Mouse (Mus musculus) urinary bladder, adult 2 months (tissue): ENCODE measurements around the gene Phf2. TPM values are rescaled to one million over a fixed set of nuclear protein-coding genes. Genes with fewer than 3 reads are reported as not detected.
"Not testable (repeated sequence)": the region's sequence is repeated elsewhere in the genome, so short reads cannot be mapped to it uniquely, and the experiment has no call there.

Experiments
- DNase-seq: peaks from one replicate; pipeline ENCODE4 v3.0.0; 2022; ENCODE audit warnings: low spot score
- polyA plus RNA-seq: library from polyadenylated mRNA; depleted of rRNA; stranded (reverse); fragments of >200 nt; gene quantifications from 2 replicates; pipeline ENCODE4 v1.2.3, GENCODE M21; 2012

Gene Phf2
- polyA plus RNA-seq, 1 experiment: 15.9 TPM

DNA sequence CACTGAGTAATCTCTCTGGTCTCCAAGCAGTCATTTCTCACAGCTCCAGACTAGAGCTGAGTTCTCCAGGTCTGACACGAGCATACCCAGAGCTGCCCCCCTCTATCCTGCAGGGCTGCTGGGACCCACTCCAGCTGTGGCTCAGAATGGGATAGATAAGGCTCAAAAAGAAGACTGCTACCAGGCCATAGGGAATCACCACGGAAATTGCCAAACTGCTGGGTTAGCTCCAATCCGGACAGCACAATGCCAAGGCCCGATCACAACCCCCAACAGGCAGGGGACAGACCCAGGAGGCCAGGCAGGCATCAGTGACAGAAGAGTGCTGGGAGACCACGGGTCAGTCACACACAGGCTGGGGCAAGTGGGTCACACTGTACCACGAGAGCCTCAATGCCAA is 12.9 kb downstream of the Phf2 start:
- DNase-seq: no peak

GRCm38 (mm10) chr13:48857246-48857932 is 13.5 kb downstream of the Phf2 start:
- DNase-seq: no peak

- DNase-seq: no peak
These were observed 17.0 kb downstream of the Phf2 start for GRCm38 (mm10) chr13:48853947-48854346.

GRCm38 (mm10) chr13:48853475-48853874 is 17.4 kb downstream of the Phf2 start:
- no peak for DNase-seq

DNA sequence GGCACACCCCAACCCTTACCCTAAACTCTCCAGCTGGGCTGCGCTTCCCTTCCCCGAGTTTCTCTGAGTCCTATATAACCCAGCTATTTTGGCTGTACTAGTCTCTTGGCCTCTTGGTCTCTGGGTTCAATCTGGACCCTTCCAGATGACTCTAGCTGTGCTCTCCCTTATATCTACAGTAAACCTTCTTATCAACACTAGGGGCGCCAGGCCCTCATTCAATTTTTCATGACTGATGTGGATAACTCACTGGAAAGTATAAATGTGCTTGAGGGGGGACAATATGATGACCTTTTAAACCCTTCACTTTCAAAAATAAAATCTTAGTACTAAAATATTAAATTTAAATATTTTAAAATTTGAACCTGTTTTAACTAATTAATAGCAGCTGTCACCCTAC is 18.1 kb downstream of the Phf2 start:
- DNase-seq: no peak

DNA sequence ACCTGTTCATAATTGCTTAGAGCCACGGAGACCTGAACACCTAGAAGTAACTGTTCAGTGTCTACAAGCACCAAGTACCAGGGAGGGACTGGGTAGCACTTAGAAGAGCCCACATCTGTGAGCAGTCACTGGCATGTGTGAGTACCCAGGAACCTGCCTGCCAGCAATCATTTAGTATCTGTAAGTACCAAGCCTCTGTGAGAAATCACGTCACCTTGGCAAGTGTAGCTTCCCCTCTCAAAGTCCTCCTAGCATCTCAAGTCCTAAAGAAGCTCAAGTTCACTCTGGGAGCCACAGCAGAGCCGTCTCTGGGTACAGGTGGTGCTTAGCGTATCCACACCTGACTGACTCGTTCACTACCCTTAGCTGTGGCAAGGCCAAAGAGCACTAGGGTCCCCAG is 19.2 kb downstream of the Phf2 start:
- no peak for DNase-seq

DNA sequence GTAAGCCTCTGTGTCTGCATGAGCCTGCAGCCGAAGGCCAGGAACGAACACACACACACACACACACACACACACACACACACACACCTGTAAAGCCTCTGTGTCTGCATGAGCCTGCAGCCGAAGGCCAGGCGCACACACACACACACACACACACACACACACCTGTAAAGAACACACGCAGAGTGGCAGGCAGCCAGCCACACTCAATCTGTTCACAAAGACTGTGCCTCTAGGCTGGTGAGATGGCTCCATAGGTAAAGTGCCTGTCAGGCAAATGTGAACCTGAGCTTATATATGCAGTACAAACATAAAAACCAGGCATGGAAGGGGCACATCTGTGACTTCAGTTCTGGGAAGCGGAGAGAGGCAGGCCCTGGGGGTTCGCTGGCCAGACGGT is 20.1 kb downstream of the Phf2 start:
- DNase-seq: no peak

GRCm38 (mm10) chr13:48850326-48850725 is 20.6 kb downstream of the Phf2 start:
- no peak for DNase-seq

DNA sequence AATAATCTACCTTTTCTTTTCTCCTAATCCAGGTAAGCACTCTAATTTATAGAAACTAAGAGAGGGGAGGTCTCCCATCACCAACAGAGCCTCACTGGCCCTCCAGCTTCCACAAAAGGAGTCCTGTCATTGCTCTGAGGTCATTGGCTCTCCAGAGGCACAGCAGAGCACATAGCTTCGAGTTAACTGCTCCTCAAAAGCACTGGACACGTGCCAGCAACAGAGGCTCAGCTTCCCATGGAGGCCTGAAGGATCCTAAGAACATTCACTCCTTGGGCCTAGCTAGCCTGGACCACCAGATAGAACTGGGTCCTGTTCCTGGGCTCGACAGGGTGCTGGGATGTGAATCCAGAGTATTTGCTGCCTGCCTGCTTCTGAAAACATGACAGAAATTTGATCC is 21.8 kb downstream of the Phf2 start:
- no peak for DNase-seq

DNA sequence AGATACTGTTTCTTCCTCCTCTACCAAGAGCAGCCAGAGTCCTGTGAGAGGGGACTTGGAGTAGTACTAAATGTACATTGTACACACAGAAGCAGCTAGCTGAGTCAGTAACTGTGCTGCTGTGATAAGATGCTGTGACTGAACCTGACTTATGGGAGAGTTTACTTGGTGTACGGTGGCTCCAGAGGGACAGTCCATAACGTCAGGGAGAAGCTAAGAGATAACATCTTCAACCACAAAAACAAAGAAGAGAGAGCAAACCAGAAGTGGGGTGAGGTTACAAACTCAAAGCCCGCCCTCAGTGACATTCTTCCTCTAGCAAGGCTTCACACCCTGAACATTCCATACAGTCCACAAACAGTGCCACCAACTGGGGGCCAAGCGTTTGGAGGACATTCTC is 25.6 kb downstream of the Phf2 start:
- no peak for DNase-seq

GRCm38 (mm10) chr13:48843530-48843929 is 27.4 kb downstream of the Phf2 start:
- DNase-seq: no peak

GRCm38 (mm10) chr13:48841905-48842592 is 28.9 kb downstream of the Phf2 start:
- DNase-seq: no peak

GRCm38 (mm10) chr13:48838284-48838683 is 32.6 kb downstream of the Phf2 start:
- DNase-seq: no peak

DNA sequence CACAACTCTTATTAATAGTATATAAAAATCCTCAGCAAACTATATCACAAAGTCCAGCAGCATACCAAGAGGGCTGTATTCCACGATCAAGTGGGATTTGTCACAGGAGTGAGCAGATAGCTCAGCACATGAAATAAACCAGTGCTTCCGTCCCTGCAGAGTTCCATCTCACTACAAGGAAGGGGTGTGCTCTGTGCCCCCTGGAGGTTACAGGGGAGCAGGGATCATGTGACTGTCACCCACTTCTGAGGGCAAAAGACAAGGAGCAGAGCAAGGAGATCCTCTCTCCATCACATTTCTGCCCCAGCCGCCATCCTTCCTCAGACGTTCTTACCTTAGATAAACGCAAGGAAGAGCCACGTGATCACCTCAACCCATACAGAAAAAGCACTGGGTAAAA is 33.4 kb downstream of the Phf2 start:
- no peak for DNase-seq

DNA sequence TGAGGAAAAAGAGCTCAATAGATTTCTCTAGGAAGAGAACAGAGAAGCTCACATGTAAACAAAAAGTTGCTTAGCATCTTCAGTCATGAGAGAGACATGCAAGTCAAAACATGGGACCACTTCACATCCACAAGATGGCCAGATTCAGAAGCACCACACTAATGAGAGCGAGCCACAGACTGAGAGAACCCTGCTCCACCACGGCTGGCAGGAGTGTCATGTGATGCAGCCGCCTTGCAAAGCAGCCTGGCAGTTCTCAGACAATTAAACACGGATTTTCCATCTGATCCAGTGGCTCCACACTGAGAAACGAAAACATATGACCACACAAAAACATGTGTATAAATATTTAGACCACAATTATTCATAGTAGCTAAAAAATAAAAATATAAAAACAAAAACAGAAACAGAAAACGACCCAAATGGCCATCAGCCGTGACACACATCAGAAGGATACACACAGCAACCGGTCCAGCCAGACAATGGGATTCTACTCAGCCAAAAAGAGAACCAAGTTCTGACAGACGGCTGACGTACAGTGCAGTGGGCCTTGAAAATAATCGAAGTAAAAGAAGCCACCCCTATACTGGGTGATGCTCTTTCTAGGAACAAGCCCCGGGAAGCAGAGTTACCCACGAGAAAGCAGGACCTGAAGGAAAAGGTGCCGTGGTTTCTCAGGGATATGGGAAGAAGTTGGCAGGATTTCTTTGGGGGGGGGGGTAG is 40.2 kb downstream of the Phf2 start:
- no peak for DNase-seq

DNA sequence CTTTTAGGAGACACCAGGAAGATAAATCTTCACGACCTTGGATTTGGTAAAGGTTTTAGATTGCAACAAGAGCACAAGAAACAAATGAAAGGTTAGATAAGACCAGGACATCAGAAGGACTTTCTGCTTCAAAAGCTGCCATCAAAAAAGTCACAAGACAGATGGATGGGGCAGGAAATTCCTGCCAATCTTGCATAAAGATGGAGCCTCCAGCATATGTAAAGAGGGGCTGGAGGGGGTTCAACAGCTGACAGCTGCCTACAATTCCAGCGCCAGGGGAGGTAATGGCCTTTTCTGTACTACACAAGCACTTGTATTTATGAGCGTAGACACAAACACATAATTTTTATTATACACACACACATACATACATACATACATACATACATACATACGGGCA is 41.1 kb downstream of the Phf2 start:
- DNase-seq: no peak

GRCm38 (mm10) chr13:48822871-48823270 is 48.0 kb downstream of the Phf2 start:
- DNase-seq: no peak

GRCm38 (mm10) chr13:48822288-48822687 is 48.6 kb downstream of the Phf2 start:
- no peak for DNase-seq

GRCm38 (mm10) chr13:48819131-48819530 is 51.8 kb downstream of the Phf2 start:
- DNase-seq: no peak

- DNase-seq: no peak
These were observed 56.5 kb downstream of the Phf2 start for GRCm38 (mm10) chr13:48814406-48814805.

- no peak for DNase-seq
These were observed 59.9 kb downstream of the Phf2 start for GRCm38 (mm10) chr13:48810991-48811390.

DNA sequence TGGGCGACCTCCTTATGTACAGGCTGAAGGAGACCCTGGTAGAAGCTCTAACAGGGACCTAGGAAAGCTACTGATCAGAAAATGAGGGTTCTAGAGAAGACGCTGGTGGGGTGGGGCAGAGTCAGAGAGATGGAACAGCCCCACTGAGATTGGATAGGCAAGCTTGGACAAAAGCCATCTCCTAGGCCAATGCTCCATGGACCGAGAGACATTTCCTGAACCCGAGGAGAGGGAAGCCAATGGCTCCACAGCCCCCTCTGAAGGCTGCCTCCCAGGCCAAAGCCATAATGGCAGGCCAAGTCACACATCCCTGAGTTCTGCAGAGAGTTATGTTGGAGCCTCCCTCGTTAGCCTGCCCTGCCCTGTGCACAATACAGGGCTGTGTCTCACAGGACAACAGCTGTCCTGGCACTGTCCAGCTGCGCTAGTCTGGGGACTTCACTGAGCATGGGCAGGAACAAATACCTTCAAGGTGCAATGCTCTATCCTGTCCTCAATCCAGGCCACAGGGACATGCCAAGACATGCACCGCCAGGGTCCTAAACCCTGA is 60.6 kb downstream of the Phf2 start:
- DNase-seq: no peak

- DNase-seq: not testable (repeated sequence)
These were observed 61.3 kb downstream of the Phf2 start for GRCm38 (mm10) chr13:48809668-48810067.
